Mouse (Mus musculus) retina, adult 2 months (tissue): ENCODE measurements around the gene Btn2a2.

Experiments
- DNase-seq: peaks from one replicate; pipeline ENCODE4 v3.0.0-alpha.2; 2012; ENCODE audit warnings: low read depth, low spot score

Btn2a2 gene

GRCm38 (mm10) chr13:23521703-23522102 is 33.0 kb upstream of the Btn2a2 start:
- no peak for DNase-seq

DNA sequence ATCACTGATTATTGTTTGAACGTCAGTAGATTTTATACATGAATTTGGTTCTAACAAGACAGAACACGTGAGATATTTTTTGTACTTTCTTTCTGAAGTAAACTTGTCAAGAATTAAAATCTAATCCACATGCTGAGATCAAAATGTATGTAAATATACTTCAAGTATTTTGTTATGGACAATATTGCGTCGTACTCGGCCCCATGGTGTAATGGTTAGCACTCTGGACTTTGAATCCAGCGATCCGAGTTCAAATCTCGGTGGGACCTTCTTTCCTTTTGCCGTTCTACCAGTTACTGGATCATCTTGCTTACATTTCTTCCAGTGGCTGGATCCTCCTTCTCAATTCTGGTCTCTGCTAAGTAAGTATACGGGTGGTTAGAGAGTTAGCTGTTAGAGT is 30.8 kb upstream of the Btn2a2 start:
- DNase-seq = no peak

DNA sequence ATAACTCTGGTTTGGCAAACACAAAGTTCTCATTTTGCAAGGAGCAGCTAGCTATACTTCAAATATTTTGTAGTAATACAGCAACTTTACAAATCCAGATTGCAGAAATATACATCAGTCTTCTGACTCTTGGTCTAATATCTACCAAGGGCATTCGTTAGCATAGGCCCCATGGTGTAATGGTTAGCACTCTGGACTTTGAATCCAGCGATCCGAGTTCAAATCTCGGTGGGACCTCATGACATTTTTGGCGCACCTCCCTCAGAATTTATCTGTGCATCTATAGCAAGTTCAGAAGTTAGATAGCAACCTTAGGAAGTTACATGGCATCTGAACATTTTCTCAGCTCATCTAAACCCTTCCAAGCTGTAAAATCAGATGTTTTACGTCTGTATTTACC is 30.2 kb upstream of the Btn2a2 start:
- DNase-seq = no peak

GRCm38 (mm10) chr13:23518295-23518603 is 29.6 kb upstream of the Btn2a2 start:
- no peak for DNase-seq

GRCm38 (mm10) chr13:23517603-23518294 is 29.1 kb upstream of the Btn2a2 start:
- DNase-seq = peak; percentile 72

DNA sequence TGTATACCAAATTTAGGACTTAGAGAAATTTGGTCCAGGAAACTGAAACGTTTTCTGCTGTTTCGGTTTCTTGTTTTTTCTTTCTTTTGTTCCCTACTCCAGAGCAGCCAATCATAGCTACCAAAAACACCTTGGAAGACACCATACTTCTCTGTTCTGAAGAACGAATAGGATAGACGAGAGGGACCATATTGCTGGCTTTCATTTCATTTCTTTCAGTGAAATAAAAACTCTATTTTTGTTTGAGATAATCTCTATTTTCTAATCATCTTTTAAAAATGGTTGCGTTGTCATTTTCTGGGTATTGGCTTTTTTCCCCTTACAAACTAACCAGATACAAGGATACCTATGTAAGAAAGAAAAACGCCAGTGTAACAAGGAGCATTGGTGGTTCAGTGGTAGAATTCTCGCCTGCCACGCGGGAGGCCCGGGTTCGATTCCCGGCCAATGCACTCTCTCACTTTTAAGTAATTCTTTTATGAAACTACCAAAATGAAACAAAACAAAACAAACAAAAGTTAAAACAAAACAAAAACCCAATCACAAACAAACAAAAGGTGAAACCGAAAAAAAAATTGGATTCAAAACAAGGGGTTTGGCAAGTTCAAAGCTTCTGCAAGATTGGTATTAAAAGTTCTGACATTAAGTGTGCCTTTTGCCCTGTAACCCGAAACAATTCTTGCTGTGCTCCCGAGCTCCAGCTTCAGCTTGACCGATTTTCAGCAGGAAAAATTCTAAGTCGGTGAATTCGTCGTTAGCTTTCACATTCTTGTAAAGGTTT is 28.4 kb upstream of the Btn2a2 start:
- peak; percentile 64 for DNase-seq

GRCm38 (mm10) chr13:23515826-23516620 is 27.4 kb upstream of the Btn2a2 start:
- DNase-seq = no peak

DNA sequence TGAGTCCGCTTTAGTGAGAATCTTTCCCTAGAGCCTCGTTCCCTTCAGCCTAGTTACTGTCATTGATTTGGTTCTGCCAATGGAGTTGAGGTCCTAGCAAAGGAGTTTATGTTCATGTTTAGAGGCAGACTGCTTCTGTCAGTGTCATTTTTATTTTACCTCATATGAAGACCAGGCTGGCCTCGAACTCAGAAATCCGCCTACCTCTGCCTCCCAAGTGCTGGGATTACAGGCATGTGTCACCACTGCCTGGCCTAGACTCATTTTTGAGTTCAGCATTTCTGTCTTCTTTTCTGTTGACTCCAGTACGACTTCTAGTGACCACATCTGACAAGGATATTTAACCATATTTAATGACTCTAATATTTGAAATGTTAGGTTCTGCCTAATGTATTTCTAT is 26.6 kb upstream of the Btn2a2 start:
- DNase-seq = no peak

DNA sequence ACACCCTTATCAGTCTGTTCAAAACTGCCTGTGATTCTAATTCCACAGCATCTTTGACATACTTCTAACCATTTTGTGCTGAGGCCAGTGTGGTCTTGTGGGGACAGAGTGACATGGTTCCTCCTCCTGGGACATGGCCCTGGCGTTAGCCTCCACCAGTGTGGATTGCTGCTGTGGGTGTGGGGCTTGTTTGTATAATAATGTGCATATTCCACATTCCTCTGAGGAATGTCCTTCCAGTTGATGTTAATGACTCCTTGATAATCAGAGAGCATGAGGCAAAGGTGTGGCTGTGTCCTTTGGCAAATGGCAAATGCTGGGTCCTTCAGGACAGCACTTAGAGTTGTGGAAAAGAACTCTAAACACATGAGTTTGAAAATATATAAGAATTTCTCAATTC is 24.9 kb upstream of the Btn2a2 start:
- no peak for DNase-seq

DNA sequence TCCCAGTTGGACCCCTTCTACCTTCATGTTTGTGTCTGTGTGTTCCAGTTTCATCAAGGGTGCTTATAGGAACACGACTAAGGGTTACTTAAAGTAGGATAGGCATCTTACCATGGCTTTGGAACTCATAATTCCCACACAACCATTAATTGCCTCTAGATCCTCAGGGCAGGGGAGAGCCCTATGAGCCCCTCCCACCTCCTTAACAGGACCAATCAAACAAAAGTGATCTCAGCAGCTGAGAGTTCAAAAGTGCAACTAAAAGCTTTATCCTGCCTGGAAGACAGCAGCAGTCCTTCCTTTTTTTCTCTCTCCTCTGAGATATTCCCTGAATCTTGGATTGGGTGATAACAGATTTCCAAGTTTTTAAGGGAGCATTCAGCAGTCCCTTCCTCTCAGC is 21.5 kb upstream of the Btn2a2 start:
- no peak for DNase-seq

DNA sequence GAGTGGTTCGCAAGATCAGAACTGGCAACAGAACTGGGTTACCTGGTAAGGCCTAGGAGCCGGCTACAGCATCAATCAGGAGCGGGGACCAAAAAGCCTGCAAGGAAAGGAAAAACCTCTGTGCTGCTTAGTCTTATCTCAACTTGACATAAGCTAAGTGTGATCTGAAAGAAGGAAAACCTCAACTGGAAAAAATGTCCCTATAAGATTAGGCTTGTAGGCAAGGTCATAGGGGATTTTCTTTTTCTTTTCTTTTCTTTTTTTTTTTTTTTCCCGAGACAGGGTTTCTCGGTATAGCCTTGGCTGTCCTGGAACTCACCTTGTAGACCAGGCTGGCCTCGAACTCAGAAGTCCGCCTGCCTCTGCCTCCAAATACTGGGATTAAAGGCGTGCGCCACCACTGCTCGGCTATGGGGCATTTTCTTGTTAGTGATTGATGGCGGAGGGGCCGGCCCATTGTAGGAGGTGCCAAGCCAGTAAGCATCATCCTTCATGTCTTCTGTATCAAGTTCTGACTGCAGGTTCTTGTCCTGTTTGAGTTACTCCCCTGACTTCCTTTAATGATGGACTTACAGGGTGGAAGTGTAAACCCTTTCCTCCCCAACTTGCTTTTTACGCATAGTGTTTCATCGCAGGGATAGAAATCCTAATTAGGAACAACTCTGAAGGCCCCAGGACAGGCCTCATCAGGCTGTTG is 18.3 kb upstream of the Btn2a2 start:
- no peak for DNase-seq

GRCm38 (mm10) chr13:23506351-23506750 is 17.7 kb upstream of the Btn2a2 start:
- DNase-seq = no peak

DNA sequence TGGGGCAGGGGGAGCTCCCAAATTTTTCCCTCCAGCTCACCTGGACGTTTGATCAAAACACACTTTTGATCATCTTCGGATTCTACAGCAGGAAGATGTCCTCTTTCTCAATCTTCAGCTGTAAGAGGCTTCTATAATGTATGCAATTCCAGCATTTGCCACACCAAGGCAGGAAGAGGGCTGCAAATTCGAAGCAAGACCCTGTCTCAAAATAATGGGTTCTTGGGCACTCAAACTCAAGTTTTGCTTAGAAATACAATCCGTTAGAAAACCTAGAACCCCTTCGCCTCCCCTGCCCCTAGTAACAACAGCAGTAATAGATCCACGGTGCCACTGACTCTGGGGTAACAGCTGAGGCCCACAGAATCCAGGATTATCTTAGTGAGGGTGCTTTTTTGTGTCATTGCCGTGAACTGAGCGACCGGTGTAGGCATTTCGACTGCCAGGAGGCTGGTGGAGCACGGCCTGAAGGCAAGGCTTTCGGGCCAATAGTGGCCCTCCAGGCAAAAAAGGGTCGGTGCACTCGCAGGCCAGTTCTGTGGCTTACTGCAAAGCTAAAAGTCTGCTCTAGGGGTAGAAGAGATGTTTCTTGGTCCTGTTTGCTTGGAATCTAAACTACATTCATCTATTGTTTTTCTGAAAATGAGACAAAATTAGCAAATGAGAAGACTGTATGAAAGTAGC is 17.1 kb upstream of the Btn2a2 start:
- DNase-seq = no peak

- DNase-seq = no peak
Measured at GRCm38 (mm10) chr13:23503797-23504196, 15.1 kb upstream of the Btn2a2 start.

DNA sequence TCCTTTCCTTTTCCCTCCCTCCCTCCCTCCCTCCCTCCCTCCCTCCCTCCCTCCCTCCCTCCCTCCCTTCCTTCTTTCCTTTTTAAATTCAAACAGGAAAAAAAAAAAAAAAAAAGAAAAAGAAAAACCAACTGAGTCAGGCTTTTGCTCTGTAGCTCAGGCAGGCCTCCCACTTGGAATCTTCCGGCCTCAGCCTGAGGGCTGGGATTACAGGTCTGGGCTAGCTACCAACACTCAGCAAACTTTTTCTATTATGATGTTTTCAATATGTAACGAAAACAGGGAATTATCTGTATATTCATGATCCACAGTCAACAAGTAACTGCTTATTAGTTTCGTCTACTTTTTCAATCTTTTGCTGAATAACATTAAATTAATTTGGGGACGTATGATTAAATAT is 14.3 kb upstream of the Btn2a2 start:
- no peak for DNase-seq

- no peak for DNase-seq
Measured at GRCm38 (mm10) chr13:23502031-23502567, 13.4 kb upstream of the Btn2a2 start.

DNA sequence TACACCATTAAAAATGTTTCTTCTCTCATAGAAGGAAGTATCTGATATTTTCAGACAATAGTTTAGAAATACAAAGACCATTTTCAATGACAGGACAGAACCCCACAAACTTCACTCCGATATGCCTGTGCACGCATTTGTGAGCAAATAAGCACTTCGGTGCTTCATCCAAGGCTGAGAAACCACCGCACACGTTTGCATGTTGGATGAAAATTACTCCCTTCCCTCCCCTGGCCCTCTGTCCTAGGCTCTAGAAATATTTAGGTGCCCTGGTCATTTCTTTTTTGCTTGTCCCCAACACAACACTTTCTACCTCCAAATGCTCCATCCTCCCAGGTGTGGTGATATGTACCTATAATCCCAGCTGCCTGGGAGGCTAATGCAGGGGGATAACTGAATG is 12.9 kb upstream of the Btn2a2 start:
- DNase-seq = no peak

GRCm38 (mm10) chr13:23500424-23501200 is 12.0 kb upstream of the Btn2a2 start:
- DNase-seq = no peak

DNA sequence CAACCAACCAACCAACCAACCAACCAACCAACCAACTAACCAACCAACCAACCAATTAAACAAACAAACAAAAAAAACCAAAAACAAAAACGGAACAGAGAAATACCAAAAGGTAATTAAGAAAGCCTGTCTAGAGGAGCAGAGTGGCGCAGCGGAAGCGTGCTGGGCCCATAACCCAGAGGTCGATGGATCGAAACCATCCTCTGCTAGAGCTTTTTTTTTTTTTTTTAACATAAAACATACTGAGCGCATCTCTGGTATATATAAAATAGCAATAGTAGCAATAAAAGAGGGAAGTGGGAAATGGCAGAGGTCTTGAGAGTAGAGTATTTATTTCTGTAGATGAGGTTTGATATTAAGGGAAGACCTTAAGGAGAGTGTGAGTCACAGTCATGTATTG is 11.3 kb upstream of the Btn2a2 start:
- DNase-seq = no peak

- no peak for DNase-seq
Measured at GRCm38 (mm10) chr13:23498653-23499052, 10.0 kb upstream of the Btn2a2 start.
